Mouse (Mus musculus): ENCODE results near the gene Arhgef3. TPM values are rescaled to one million over a fixed set of nuclear protein-coding genes. Genes with fewer than 3 reads are reported as not detected.
"Not testable (repeated sequence)": the region's sequence is repeated elsewhere in the genome, so short reads cannot be mapped to it uniquely, and the experiment has no call there.

Gene Arhgef3
- polyA plus RNA-seq, 1 experiment from 2014 or later: 13.9 TPM

- H3K9me3 ChIP-seq: no peaks in the 10 kb centered on the region
- no peak overlapping the region for H3K4me2 ChIP-seq (replicated peaks)
- H3K9ac ChIP-seq: no peak overlapping the region
- ATAC-seq: no peak
- no peaks in the 10 kb centered on the region for H3K36me3 ChIP-seq
- no peak overlapping the region for H3K4me3 ChIP-seq (replicated peaks)
- no peak overlapping the region for H3K27ac ChIP-seq
- no peaks in the 10 kb centered on the region for H3K4me1 ChIP-seq (replicated peaks)
- H3K27me3 ChIP-seq (replicated peaks): no peaks in the 10 kb centered on the region
Observed at GRCm38 (mm10) chr14:27206443-27206842, 91.7 kb downstream of the Arhgef3 start.

- H3K27me3 ChIP-seq (replicated peaks): no peaks in the 10 kb centered on the region
- no peak overlapping the region for H3K4me3 ChIP-seq (replicated peaks)
- no peak overlapping the region for H3K9ac ChIP-seq
- H3K4me2 ChIP-seq (replicated peaks): no peak overlapping the region
- WGBS: 92% methylated on average over 4 of the region's 4 CpGs
- H3K4me1 ChIP-seq (replicated peaks): no peaks in the 10 kb centered on the region
- H3K27ac ChIP-seq: no peak overlapping the region
- ATAC-seq: no peak
- H3K9me3 ChIP-seq: no peaks in the 10 kb centered on the region
- H3K36me3 ChIP-seq: no peaks in the 10 kb centered on the region
Observed at GRCm38 (mm10) chr14:27209542-27209941, 94.8 kb downstream of the Arhgef3 start.

GRCm38 (mm10) chr14:27210801-27211200 is 96.1 kb downstream of the Arhgef3 start:
- H3K9ac ChIP-seq; H3K4me3 ChIP-seq (replicated peaks); H3K4me2 ChIP-seq (replicated peaks); H3K27ac ChIP-seq; H3K36me3 ChIP-seq; H3K27me3 ChIP-seq (replicated peaks); ATAC-seq; H3K4me1 ChIP-seq (replicated peaks); H3K9me3 ChIP-seq: not testable (repeated sequence)
- WGBS: 64% methylated on average over 9 of the region's 9 CpGs

- no peaks in the 10 kb centered on the region for H3K9me3 ChIP-seq
- 87% methylated on average over 2 of the region's 2 CpGs for WGBS
- no peak for ATAC-seq
- no peak overlapping the region for H3K4me3 ChIP-seq (replicated peaks)
- no peak overlapping the region for H3K27ac ChIP-seq
- no peaks in the 10 kb centered on the region for H3K27me3 ChIP-seq (replicated peaks)
- H3K4me2 ChIP-seq (replicated peaks): no peak overlapping the region
- H3K9ac ChIP-seq: no peak overlapping the region
- H3K4me1 ChIP-seq (replicated peaks): no peaks in the 10 kb centered on the region
- H3K36me3 ChIP-seq: no peaks in the 10 kb centered on the region
Observed at GRCm38 (mm10) chr14:27211743-27212445, 97.2 kb downstream of the Arhgef3 start.

GRCm38 (mm10) chr14:27214232-27214631 is 99.5 kb downstream of the Arhgef3 start:
- H3K27me3 ChIP-seq (replicated peaks): no peaks in the 10 kb centered on the region
- no peaks in the 10 kb centered on the region for H3K36me3 ChIP-seq
- WGBS: 46% methylated on average over 2 of the region's 2 CpGs
- H3K4me1 ChIP-seq (replicated peaks): no peaks in the 10 kb centered on the region
- ATAC-seq: no peak
- no peak overlapping the region for H3K9ac ChIP-seq
- H3K4me2 ChIP-seq (replicated peaks): no peak overlapping the region
- no peak overlapping the region for H3K27ac ChIP-seq
- H3K4me3 ChIP-seq (replicated peaks): no peak overlapping the region
- no peaks in the 10 kb centered on the region for H3K9me3 ChIP-seq

GRCm38 (mm10) chr14:27219668-27220067 is 105.0 kb downstream of the Arhgef3 start:
- Histone ChIP-seq H3K9me3 (no peaks in the 10 kb centered on the region), H3K4me2 (replicated peaks) (no peak overlapping the region), H3K4me3 (replicated peaks) (no peak overlapping the region), H3K4me1 (replicated peaks) (0 out of 2 replicates have a peak, but pooled peaks cover 4% of the 10 kb centered on the region), H3K27me3 (replicated peaks) (no peaks in the 10 kb centered on the region), H3K27ac (no peak overlapping the region), H3K9ac (no peak overlapping the region), H3K36me3 (no peaks in the 10 kb centered on the region)
- no peak for ATAC-seq
- 80% methylated on average over 7 of the region's 7 CpGs for WGBS

- 56% methylated on average over 12 of the region's 12 CpGs for WGBS
- H3K9me3 ChIP-seq: no peaks in the 10 kb centered on the region
- ATAC-seq: 0 out of 2 replicates have a peak, but pooled peaks have one; percentile 34
- H3K9ac ChIP-seq: no peak overlapping the region
- 0 out of 2 replicates have a peak, but pooled peaks cover 4% of the 10 kb centered on the region for H3K4me1 ChIP-seq (replicated peaks)
- H3K36me3 ChIP-seq: no peaks in the 10 kb centered on the region
- H3K4me3 ChIP-seq (replicated peaks): no peak overlapping the region
- no peak overlapping the region for H3K27ac ChIP-seq
- H3K27me3 ChIP-seq (replicated peaks): no peaks in the 10 kb centered on the region
- H3K4me2 ChIP-seq (replicated peaks): no peak overlapping the region
Observed at GRCm38 (mm10) chr14:27220297-27220696, 105.6 kb downstream of the Arhgef3 start.

GRCm38 (mm10) chr14:27224636-27225035 is 109.9 kb downstream of the Arhgef3 start:
- H3K27ac ChIP-seq: peak overlapping the region; percentile 33; the same call in 1 of the 2 replicates
- peaks cover 13% of the 10 kb centered on the region for H3K4me1 ChIP-seq (replicated peaks)
- no peak overlapping the region for H3K4me3 ChIP-seq (replicated peaks)
- 81% methylated on average over 7 of the region's 7 CpGs for WGBS
- no peaks in the 10 kb centered on the region for H3K27me3 ChIP-seq (replicated peaks)
- H3K9me3 ChIP-seq: no peaks in the 10 kb centered on the region
- ATAC-seq: no peak
- no peaks in the 10 kb centered on the region for H3K36me3 ChIP-seq
- no peak overlapping the region for H3K9ac ChIP-seq
- no peak overlapping the region for H3K4me2 ChIP-seq (replicated peaks)

GRCm38 (mm10) chr14:27226288-27226687 is 111.6 kb downstream of the Arhgef3 start:
- Histone ChIP-seq H3K27ac (no peak overlapping the region), H3K36me3 (no peaks in the 10 kb centered on the region), H3K9me3 (no peaks in the 10 kb centered on the region), H3K4me1 (replicated peaks) (peaks cover 23% of the 10 kb centered on the region), H3K4me3 (replicated peaks) (no peak overlapping the region), H3K4me2 (replicated peaks) (no peak overlapping the region), H3K9ac (no peak overlapping the region), H3K27me3 (replicated peaks) (no peaks in the 10 kb centered on the region)
- ATAC-seq: no peak
- WGBS: 80% methylated on average over 3 of the region's 3 CpGs

GRCm38 (mm10) chr14:27228288-27228687 is 113.6 kb downstream of the Arhgef3 start:
- H3K27ac ChIP-seq: no peak overlapping the region
- no peak overlapping the region for H3K4me2 ChIP-seq (replicated peaks)
- no peak for ATAC-seq
- no peaks in the 10 kb centered on the region for H3K36me3 ChIP-seq
- no peak overlapping the region for H3K4me3 ChIP-seq (replicated peaks)
- H3K27me3 ChIP-seq (replicated peaks): no peaks in the 10 kb centered on the region
- H3K9ac ChIP-seq: no peak overlapping the region
- peaks cover 26% of the 10 kb centered on the region for H3K4me1 ChIP-seq (replicated peaks)
- H3K9me3 ChIP-seq: no peaks in the 10 kb centered on the region
- 48% methylated on average over 2 of the region's 2 CpGs for WGBS

- 71% methylated on average over 5 of the region's 5 CpGs for WGBS
Observed at GRCm38 (mm10) chr14:27228941-27229371, 114.3 kb downstream of the Arhgef3 start.

GRCm38 (mm10) chr14:27229441-27230147 is 114.9 kb downstream of the Arhgef3 start:
- ATAC-seq: peak; percentile 73
- no peak overlapping the region for H3K4me3 ChIP-seq (replicated peaks)
- H3K4me2 ChIP-seq (replicated peaks): peak overlapping the region; percentile 10
- H3K36me3 ChIP-seq: no peaks in the 10 kb centered on the region
- no peaks in the 10 kb centered on the region for H3K9me3 ChIP-seq
- H3K27ac ChIP-seq: peak overlapping the region; percentile 82
- H3K27me3 ChIP-seq (replicated peaks): no peaks in the 10 kb centered on the region
- no peak overlapping the region for H3K9ac ChIP-seq
- peaks cover 26% of the 10 kb centered on the region for H3K4me1 ChIP-seq (replicated peaks)
- WGBS: 23% methylated on average over 16 of the region's 16 CpGs

More at GRCm38 (mm10) chr14:27228941-27229371, 114.3 kb downstream of the Arhgef3 start:
- H3K27me3 ChIP-seq (replicated peaks): no peaks in the 10 kb centered on the region
- no peak overlapping the region for H3K4me2 ChIP-seq (replicated peaks)
- no peak overlapping the region for H3K4me3 ChIP-seq (replicated peaks)
- H3K9me3 ChIP-seq: no peaks in the 10 kb centered on the region
- ATAC-seq: no peak
- H3K36me3 ChIP-seq: no peaks in the 10 kb centered on the region
- H3K9ac ChIP-seq: no peak overlapping the region
- peaks cover 26% of the 10 kb centered on the region for H3K4me1 ChIP-seq (replicated peaks)
- no peak overlapping the region for H3K27ac ChIP-seq

Data from intestine, embryonic 15.5 days (tissue).